Mouse (Mus musculus): ENCODE measurements around the gene Tmem9b.

DNA sequence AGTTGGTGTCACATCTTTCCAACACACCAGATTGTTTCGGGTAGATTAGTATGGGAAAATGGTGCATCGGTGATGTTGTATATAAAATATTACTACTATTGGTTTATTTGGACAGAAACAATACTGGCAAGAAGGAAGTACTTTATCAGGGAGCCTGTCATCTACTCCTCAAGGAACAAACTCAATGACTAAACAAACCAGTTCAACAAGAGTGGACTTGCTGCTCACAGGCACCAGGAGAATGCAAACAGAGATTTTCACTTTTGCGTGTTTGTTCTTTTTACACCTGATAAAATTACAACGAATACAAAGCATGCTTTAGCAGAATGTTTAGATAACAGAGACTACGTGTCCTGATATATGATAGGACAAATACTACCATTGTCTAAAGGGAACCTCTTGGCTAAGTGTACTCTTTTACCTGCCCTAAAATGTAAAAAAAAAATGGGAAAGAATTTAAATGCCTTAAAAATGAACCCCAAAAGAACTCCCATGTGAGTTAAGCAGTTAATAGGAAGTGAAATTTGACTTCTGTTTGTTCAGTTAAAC is 12.8 kb downstream of the Tmem9b start:
- TF ChIP-seq CTCF (IDR thresholded peaks at IDR 0.05; ENCODE audit: low read depth) (no peak), EP300 (optimal IDR thresholded peaks at IDR 0.05) (no peak)
